Mouse (Mus musculus) inflammation-experienced regulatory T-cells, adult 6 months (primary cell): Measurements from ENCODE around the gene Rilp. TPM values are rescaled to one million over a fixed set of nuclear protein-coding genes. Genes with fewer than 3 reads are reported as not detected.

Source experiments
- ATAC-seq: one replicate; pipeline ENCODE4 v1.8.0; 2017
- polyA plus RNA-seq, 3 experiments: library from polyadenylated mRNA; unstranded; fragments of 100-300 nt; shearing (Covaris generic); gene quantifications; one replicate each; pipeline ENCODE4 v1.2.1; 2017

Gene Rilp
- not detected for polyA plus RNA-seq

- ATAC-seq: peak; percentile 53
These were observed at the start of gene Rilp for GRCm38 (mm10) chr11:75509741-75510626. Gene Rilp (plus strand): TSS chr11:75510094.

GRCm38 (mm10) chr11:75460103-75460843 lies 49.6 kb upstream of the Rilp start:
- peak; percentile 44 for ATAC-seq

DNA sequence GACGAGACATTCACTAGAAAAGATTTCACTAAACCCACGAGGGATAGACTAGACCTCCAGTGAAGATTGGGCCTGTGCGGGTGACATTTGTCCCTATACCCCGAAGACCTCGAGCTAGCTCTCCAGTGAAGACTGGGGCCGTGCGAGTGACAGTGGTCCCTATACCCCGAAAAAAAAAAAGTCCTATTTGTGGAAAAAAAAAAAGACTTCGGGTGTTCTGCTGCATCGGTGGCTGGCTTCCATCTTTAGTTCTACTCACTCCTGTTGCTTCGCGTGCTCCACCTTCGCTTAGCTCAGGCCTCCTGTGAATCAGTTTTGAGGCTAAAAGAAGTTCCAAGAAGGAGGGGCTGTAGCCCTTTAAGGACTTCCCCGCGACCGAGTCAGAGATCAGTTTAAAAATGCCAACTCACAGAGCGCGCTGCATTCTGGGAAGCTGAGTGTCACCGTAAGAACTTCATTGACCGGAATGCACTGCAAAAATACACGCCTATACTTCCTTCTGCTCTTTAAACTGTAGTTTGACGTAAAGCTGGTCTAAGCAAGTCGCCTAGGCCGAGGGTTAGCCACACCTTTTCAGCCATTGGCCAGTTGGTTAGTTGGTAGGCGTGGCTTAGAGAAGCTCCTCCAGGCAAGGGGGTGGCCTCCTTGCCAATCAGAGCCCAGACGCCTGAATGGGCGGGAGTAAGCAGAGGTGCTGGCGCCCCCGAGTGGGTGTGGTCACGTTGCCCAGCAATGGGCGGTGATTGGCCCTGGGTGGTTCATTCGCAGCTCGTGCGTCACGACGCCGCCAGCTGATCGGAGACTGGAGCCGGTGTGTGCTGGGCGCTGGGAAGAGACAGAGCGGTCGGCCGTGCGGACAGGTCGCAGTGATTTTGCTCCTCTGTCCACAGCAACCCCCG lies 48.8 kb upstream of the Rilp start, which contains the start of gene Tlcd2:
Tlcd2 (plus strand) TSS at position 872 of the 899 bp plus-strand sequence.
- ATAC-seq: peak; percentile 85

DNA sequence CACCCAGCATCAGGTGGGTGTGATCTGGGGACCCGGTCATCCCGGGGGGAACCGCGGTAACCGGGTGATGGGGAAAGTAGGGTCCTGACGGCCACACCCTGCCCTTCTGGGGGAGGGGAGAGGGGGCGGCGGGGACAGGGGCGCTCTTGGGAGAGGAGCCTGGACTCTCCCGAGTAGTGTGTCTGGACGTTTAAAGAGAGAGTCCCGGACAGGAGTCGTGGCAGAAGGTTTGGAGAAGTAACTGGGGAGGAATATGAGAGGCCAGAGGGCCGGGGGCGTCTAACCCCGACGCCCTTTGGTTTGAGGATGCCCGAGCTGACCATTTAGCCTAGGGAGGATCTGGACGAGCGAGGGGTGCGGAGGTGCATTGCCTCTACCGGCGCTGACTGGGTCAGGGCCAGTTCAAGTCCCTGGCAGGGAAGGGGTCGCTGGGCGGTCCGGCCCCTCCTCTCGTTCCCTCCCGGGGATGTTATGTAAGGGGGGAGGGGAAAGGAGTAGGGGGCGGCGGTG lies 48.1 kb upstream of the Rilp start:
- no peak for ATAC-seq

DNA sequence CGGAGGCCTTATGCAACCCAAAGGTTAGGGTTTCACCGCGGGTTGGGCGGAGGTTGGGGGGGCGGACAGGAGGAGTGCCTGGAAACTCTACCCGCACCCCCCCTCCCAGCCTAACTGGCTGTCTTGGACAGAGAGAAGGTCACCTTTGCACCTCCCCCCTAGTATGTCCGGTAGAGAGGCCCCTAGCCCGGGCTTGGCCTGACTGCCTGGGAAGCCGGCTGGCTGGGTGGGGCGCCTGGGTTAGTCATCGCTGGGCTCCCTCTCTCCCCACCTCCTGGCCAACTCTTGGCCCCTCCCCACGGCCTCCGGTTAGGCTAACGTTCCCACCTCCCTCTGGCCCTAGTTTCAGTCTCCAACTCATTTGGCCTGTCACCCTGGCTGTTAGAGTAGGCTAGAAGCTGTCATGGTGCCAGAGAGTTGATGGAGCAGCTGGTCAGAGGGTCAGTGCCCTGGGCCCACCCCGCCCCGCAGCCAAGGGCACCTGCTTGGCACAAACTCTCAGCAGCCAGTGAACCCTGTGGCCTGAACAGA lies 47.6 kb upstream of the Rilp start:
- ATAC-seq: no peak

DNA sequence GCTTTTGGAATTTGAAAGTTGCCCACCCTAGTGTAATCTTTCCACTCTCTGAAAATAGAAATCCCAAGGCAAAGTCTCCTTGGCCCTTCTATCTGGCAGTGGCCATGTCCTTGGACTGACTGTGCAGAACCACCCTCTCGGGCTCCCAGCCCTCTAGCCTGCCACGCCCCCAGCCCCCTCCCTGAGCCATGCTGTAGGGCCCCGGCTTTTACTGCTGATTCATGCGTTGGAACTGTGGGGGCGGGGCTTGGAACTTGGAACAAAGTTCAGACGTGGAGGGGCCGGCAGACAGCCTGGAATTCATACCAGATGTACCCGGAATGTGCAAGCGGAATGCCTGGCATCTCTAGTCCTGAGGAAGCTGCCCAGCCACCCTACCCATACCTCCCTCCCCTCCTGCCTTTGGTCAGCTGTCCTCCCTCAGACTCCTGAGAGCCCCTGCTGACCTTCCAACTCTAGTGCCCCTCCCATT lies 47.0 kb upstream of the Rilp start:
- no peak for ATAC-seq

DNA sequence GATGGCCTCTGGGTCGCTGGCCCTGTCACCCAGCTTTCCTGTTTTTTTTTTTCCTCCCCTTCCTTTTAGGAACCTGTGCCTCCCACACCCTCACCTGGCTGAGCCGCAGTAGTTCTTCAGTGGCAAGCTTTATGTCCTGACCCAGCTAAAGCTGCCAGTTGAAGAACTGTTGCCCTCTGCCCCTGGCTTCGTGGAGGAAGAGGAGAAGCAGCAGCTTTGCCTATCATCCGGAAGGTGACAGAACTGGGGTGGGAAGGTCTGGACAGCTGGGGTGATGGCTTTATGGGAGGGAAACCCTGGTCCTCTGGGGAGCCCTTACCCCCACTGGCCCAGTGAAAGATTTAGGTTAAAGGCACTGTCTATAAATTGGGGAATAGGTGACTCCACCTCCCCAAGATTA lies 46.3 kb upstream of the Rilp start:
- no peak for ATAC-seq

DNA sequence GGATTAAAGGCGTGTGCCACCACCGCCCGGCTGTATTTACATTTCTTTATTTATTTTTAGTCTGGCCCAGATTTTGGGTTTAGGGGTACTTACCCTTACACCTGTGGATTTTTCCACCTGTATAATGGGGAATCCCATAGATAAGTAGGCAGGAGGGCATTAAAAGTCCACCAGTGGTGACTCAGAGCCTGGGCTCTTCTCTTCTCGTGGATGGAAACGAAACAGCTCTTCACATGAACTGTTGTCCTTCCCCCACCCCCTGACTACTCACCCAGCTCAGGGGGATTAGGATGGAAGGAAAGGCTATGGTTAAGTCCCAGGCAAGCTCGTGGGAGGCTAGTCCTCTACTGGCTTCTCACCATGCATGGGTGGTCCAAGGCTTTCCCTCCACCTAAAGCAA lies 45.5 kb upstream of the Rilp start:
- no peak for ATAC-seq

GRCm38 (mm10) chr11:75465051-75465450 lies 44.8 kb upstream of the Rilp start:
- no peak for ATAC-seq

DNA sequence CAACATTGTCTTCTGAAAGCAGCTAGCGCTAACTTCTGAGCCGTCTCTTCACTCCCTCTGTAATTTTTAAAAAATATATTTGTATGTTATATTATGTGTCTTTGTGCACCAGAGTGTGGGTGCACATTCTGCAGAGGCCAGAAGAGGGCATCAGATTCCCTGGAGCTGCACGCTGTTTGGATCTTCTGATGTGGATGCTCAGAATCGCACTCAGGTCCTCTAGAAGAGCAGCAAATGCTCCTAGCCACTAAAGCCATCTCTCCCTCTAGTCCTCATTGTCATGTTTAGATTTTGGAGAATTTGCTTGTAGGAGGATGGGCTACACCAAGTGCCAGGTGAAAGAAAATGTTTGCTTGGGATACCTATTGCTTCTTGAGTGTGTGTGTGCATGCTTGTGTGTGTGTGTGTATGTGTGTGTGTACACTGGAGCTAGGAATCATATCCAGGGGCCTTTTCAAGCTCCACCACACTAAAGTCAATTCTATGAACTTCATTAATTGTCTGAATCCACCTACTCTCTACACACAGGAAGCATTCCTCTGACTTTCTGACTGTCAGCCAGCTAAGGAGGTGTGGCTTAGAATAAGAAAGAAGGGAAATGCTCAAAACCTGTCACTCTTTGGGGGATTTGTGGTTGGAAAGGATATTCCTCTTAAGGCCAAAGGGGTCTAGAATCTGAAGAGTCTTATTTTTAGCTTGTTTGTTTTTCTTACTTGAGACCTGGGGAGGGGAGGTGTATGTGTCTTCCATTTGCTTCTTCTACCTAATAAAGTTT lies 43.0 kb upstream of the Rilp start:
- no peak for ATAC-seq

- ATAC-seq: peak; percentile 51
These were observed 42.2 kb upstream of the Rilp start for GRCm38 (mm10) chr11:75467512-75468215.

- no peak for ATAC-seq
These were observed 41.5 kb upstream of the Rilp start for GRCm38 (mm10) chr11:75468410-75468809.

DNA sequence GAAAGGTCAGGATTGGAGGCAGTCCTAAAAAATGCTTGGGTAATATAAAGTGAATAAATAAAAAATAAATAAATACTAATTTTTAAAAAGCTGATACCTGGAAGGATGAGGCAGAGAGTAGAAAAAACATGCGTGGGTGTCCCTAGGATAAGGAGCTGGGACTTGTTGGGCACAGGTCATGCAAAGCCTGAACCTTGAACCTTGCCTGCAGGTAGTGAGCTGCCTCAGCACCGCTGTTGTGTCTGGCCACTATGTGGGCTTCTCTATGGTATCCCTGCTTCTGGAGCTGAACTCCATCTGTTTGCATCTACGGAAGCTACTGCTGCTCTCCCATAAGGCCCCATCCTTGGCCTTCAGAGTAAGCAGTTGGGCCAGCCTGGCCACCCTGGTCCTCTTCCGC lies 40.6 kb upstream of the Rilp start:
- ATAC-seq: no peak

DNA sequence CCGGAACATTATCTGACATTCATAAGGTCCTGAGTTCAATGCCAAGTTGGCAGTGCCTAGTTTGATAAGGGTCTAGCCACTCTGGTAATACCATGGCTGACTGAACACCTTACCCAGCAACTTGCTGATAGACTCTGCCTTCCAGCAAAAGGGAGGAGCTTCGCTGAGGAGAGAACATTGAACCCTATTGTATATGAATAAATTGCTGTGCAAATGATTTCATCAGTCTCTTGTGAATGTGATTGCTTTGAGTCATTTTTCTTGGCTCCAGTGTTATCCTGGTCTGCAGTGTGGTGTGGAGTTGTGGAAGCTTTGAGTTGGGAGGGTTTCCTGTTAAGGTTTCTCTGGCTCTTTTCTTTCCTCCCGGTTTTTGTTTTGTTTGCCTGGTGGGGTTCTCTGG lies 39.2 kb upstream of the Rilp start:
- no peak for ATAC-seq

DNA sequence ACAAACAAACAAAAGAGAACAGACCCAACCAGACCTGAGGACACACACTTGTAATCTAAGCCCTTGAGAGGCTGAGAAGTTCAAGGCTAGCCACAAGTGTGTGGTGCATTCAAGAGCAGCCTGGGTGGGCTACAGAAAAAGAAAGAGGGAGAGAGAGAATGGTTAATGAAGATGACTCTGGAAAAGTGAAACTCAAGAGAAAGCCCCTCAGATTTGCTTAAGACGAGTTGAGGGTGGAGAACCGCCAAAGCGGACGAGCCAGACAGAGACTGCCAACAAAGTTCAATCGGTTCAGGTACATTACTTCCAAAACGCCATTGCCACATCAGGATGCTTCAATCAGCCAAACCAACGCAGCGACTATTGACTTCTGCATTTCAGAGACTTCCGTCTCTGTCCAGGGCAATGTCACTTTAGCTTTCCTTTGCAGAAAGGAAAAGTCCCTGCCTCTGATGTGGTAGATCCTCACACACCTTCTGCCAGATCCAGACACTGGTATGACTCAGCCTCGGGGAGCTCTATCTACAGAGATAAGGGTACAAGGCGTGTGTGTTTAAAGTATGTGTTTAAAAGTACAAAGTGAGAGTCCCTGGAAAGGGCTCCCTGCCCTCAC lies 37.3 kb upstream of the Rilp start:
- ATAC-seq: peak; percentile 85

DNA sequence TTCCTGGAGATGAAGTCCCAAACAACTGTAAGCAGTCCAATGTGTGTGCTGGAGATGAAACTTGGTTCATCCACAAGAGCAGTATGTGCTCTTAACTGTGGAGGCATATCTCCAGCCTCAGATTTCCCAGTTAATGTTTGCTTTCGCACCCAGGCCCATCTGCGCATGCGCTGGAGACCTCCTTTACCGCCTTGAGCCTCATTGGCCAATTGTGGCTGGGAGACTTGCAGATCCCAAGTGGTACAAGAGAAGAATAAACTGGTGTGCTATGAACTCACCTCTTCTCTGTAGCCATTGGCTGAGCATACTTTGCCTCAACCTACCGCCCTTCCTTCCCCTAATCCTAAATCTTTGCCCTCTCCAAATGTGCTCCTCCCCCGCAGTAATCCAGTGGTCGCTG lies 36.5 kb upstream of the Rilp start:
- no peak for ATAC-seq

DNA sequence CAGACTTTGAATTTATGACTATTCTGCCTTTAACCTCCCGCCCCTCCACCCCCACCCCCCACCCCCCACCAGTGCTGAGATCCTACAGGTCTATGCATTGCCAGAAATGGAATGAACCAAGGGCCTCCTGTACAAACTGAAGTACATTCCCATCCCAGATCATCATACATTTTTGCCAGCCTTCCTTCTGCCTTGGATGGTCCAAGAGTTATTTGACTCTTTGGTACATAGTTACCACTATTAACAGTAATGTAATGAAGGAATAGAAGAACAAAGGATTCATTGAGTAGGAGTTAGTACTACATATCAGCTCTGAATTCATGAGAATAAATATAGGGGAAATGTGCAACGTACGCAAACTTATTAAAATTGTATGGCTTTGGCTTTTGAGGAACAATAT lies 23.7 kb upstream of the Rilp start:
- no peak for ATAC-seq

- peak; percentile 100 for ATAC-seq
These were observed 23.2 kb upstream of the Rilp start, which contains the start of gene Prpf8 for GRCm38 (mm10) chr11:75486601-75487285. Gene Prpf8 (plus strand): TSS chr11:75486816.

- ATAC-seq: no peak
These were observed 22.4 kb upstream of the Rilp start for GRCm38 (mm10) chr11:75487496-75487895.
